Mouse (Mus musculus) large intestine, adult 2 months (tissue): ENCODE results near the gene Taok3. TPM values are rescaled to one million over a fixed set of nuclear protein-coding genes. Genes with fewer than 3 reads are reported as not detected.

Experiments used
- DNase-seq: peaks from one replicate; pipeline ENCODE4 v3.0.0-alpha.2; 2012; ENCODE audit warnings: low read depth, low spot score
- WGBS: fragments of 180-500 bp; shearing (Covaris S2); methylation state at CpG from one replicate; pipeline ENCODE4 v1.1.7; 2018; 5-methylcytosine and 5-hydroxymethylcytosine counted together
- polyA plus RNA-seq: library from polyadenylated mRNA; depleted of rRNA; stranded (reverse); fragments of >200 nt; gene quantifications from 2 replicates; pipeline ENCODE4 v1.2.3, GENCODE M21; 2012

The Taok3 gene
- polyA plus RNA-seq, 1 experiment, result 18.1 TPM

- no peak for DNase-seq
- WGBS, result 58% methylated on average over 32 of the region's 32 CpGs
Measured at GRCm38 (mm10) chr5:117240761-117241322, 120.9 kb downstream of the Taok3 start.

DNA sequence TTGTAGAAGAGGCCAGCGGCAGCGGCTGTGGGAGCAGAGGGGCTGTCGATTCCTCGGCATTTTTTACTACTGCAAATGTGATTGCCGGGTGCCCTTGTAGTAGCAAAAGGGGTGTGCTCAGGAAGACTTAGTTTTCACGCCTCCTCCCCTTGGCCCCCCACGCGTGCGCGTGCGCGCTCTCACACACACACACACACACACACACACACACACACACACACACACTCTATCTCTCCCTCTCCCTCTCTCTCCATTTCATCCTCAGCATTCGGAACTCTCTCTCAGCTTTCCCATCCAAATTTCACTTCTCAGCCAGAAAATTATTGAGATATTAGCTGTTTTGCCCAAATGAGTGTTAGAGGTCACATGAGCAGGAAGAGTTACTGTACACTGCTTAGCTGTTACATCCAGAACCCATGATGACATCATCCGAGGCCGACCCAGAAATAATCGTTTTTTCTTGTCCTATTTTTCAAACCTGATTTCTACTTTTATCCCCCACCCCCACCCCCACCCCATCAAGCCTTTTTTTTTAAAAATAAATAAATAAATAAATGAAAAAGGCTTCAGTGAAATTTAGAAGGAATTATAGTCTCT lies 122.1 kb downstream of the Taok3 start:
- WGBS, result 79% methylated on average over 16 of the region's 16 CpGs
- no peak for DNase-seq

DNA sequence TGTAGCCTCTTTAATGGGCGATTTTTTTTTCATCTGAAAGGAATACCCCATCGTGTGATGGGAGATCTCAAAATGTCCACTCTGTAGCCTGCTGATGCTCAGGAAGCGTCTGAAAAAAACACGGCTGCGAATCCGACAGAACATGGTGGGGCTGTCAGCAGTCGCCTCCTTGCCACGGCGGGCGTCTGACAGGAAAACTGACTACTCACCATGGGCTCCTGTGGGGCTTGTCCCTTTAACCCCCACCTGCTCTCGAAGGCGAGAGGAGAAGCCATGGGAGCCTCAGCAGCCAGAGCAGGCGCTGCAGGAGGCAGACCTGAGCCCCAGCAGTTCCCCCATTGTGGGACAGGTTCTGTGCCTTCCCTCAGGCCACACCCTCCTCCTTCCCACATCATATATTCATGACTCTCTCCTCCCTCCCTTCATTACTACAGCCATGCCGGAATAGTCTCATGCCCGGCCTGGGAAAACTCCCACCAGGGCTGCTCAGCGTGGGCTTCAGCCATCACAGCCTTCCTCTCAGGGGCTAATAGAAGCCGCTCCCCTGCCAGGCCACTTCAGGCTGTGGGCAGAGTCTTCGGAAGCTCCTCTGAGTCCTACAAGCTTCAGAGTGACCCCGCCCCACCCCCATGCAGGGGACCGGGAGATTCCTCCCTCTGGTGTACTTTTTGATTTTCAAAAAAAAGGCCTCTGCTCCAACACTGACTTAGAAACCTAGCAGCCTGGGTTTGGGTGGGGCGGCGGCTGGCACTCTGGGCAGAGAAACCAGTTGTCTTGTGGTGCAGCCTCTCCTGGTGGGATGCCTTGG lies 122.9 kb downstream of the Taok3 start:
- DNase-seq, result no peak

DNA sequence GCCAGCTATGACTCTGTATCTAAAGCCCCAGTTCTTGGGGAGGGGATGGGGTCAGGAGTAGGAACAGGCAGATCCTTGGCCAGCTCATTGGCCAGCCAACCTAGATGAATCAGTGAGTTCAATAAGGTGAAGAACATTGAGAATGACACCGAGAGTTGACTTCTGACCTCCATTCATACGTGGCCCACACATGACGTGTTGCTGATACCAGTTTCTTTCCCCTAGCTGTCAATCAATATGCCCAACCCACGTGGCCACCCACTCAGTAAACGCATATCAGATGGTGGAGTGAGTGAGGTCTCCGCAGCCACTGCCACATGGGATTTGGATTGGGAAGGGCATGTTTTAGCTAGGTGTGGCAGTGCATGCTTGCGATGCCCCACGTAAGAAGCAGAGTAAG lies 125.2 kb downstream of the Taok3 start:
- 91% methylated on average over 8 of the region's 8 CpGs for WGBS
- DNase-seq, result no peak

More for the DNA sequence above, 122.9 kb downstream of the Taok3 start:
- 84% methylated on average over 22 of the region's 22 CpGs for WGBS

DNA sequence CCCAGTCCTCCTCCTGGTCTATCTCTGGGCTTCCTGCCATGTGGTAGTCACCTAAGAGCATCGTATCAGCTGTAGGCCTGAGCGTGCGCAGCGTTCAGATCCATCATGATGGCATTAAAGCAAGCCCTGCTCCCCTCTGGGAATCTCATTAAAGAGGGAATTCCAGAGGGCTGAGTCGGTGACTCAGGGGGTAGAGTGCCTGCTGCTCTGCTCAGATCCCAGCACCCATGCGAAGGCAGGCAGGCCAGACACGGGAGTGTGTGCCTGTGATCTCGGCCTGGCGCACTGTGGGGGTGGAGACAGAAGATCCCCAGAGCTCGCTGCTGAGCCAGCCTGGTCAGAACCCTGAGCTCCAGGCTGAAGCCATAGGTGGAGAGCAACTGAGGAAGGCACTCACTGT lies 128.4 kb downstream of the Taok3 start:
- DNase-seq, result no peak
- WGBS, result 56% methylated on average over 10 of the region's 10 CpGs

DNA sequence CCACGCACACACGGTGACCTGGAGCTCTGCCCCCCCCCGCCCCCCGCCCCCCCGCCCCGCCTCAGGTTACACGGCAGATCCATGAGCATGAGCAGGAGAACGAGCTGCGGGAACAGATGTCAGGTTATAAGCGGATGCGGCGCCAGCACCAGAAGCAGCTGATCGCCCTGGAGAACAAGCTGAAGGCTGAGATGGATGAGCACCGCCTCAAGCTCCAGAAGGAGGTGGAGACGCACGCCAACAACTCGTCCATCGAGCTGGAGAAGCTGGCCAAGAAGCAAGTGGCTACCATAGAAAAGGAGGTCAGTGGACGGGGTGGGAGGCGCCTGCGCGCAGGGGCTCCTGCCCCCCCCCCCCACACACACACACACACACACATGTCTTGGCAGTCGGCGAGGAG lies 130.9 kb downstream of the Taok3 start:
- DNase-seq, result no peak
- 88% methylated on average over 24 of the region's 24 CpGs for WGBS

DNA sequence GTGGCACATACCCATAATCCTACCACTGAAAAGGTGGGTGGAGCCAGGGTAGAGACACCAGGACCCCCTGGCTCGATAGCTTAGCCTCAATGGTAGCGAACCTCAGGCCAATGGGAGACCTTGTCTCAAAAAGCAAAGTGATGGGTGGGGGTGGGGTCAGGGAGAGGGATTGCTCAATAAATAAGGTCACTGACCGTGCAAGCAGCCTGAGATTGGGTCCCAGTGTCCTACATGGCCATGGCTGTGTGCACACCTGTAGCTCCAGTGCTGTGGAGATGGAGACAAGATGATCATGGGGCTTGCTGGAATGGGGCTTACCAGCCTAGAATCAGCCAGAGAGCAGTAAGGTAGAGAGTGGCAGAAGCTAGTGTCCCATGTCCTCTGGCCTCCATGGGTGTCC lies 131.8 kb downstream of the Taok3 start:
- WGBS, result 93% methylated on average over 3 of the region's 3 CpGs
- no peak for DNase-seq

GRCm38 (mm10) chr5:117258276-117258675 lies 138.3 kb downstream of the Taok3 start:
- 78% methylated on average over 15 of the region's 15 CpGs for WGBS
- DNase-seq, result no peak

- no peak for DNase-seq
- WGBS, result 83% methylated on average over 21 of the region's 21 CpGs
Measured at GRCm38 (mm10) chr5:117263566-117263965, 143.6 kb downstream of the Taok3 start.

DNA sequence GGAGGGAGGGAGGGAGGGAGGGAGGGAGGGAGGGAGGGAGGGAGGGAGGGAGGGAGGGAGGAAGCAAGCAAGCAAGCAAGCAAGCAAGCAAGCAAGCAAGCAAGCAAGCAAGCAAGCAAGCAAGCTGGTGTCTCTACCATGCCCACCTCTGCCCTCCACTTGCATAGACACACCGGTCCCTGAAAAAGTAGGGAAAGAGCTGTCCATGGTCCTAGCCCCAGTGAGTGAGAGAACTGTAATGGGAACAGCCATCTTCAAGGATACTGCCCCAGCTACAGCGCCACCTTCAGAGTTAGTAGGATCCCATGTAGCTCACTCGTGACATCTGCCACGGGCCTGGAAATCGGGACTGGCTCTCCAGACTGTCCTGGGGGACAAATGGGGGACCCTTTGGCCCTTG lies 144.8 kb downstream of the Taok3 start:
- 68% methylated on average over 5 of the region's 5 CpGs for WGBS
- no peak for DNase-seq

DNA sequence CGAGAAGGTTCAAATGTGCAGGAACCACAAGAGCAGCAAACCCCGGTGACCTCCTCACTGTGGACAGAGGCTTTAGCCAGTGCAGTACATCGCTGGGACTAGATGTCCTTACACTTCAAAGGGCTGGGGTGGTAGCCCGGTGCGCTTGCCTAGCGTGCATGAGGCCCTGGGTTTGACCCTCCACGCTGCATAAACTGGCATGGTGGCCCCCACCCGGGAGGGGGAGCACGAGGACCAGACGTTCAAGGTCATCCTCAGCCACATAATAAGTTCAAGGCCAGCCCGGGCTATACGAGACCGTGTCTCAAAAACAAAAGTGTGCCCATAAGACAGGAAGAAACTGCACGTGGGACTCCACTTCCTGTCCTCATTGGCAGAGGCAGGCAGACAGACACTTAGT lies 148.0 kb downstream of the Taok3 start:
- no peak for DNase-seq
- WGBS, result 75% methylated on average over 14 of the region's 14 CpGs

DNA sequence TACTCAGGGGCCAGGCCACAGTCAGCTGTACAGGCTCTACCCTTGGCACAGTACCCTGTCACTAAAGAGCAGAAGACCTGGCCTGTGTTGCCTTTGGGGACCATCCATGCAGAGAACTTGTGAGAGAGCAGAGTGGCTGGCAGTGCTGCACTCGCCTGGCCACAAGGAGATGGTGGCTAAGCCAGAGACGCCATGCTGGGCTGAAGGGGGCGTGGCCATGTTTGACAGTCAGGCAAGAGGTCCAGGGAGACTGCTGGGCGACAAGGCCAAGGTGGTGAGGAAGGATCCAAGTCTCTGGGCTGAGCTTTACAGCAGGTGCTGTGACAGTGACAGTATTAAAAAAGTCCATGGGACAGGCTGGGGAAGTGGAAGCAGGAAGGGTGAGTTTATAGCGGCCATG lies 148.8 kb downstream of the Taok3 start:
- 80% methylated on average over 5 of the region's 5 CpGs for WGBS
- DNase-seq, result no peak

GRCm38 (mm10) chr5:117269395-117269794 lies 149.5 kb downstream of the Taok3 start:
- DNase-seq, result no peak

DNA sequence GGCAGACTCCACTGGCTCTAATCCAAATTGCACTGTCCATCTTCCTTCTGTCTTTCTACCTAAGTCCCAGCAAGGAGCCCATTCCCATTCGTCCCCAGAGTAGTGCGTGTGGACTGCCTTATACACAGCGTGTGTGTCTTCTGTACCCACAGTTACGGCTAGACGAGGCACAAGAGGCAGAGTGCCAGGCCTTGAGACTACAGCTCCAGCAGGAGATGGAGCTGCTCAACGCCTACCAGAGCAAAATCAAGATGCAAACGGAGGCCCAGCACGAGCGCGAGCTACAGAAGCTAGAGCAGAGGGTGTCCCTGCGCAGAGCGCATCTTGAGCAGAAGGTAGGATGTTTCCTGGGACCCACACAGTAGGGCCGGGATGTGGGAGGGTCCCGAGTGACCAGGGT lies 152.0 kb downstream of the Taok3 start:
- DNase-seq, result no peak
- WGBS, result 94% methylated on average over 14 of the region's 14 CpGs

More at GRCm38 (mm10) chr5:117269395-117269794, 149.5 kb downstream of the Taok3 start:
- 77% methylated on average over 12 of the region's 12 CpGs for WGBS

- WGBS, result 59% methylated on average over 5 of the region's 5 CpGs
- DNase-seq, result no peak
Measured at GRCm38 (mm10) chr5:117274817-117275216, 154.9 kb downstream of the Taok3 start.

DNA sequence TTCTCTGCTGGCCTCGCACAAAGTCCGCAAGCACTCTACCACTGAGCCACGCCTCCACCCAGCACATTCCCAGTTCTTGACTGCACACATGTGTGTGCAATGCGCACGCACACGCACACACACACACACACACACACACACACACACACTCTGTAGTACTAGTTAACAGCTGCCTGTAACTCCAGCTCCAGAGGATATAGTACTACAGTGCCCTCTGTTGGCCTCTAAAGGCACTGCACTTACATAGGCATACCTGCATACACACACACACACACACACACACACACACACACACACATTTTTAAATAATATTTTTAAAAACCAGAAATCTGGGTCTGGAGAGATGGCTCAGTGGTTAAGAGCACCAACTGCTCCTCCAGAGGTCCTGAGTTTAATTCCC lies 157.9 kb downstream of the Taok3 start:
- no peak for DNase-seq
- 95% methylated on average over 6 of the region's 6 CpGs for WGBS

DNA sequence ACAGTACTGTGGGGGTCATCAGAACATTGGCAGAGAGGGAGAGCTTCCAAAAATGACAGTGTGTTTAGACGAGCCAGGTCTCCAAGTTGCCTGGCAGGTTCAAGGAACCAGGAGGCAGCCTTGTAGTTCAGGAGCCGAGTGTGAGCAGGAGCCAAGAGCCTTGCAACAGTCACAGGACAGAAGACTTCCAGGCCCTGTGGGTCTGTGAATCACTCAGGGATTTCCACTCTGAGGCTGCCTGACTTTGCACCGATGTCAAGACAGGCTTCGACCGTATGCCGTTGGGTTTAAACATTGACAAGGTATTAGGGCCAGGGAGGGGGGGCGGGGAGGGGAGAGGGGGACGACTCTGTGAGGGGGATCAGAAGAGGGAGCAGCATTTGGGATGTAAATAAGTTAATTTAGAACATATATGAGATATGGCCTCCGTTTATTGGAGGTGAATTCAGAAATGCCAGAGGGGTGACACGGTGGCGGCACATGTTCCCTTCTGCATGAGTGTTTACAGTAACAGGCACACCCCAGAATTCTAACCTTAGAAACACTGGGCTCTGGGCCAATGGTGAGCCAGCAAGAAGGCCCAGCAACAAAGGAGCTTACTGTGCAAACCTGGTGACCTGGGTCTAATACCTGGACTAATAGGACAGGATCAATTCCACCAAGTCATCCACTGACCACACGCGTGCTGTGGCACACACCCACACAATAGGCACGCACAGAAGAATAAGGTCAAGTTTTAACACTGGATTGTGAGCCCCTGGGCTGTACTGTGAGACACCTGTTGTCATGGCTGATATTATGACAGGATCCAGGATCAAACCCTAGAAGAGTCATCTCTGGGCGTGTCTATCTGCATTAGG lies 159.1 kb downstream of the Taok3 start:
- DNase-seq, result peak; percentile 73
- WGBS, result 33% methylated on average over 15 of the region's 15 CpGs

- 23% methylated on average over 4 of the region's 4 CpGs for WGBS
Measured at GRCm38 (mm10) chr5:117279669-117280050, 159.7 kb downstream of the Taok3 start.

GRCm38 (mm10) chr5:117281536-117281935 lies 161.6 kb downstream of the Taok3 start:
- 87% methylated on average over 10 of the region's 10 CpGs for WGBS
- DNase-seq, result no peak

More at GRCm38 (mm10) chr5:117279669-117280050, 159.7 kb downstream of the Taok3 start:
- no peak for DNase-seq

- no peak for DNase-seq
- WGBS, result 85% methylated on average over 8 of the region's 8 CpGs
Measured at GRCm38 (mm10) chr5:117282360-117282759, 162.4 kb downstream of the Taok3 start.
